Mouse (Mus musculus) right cerebral cortex, postnatal 14 days (tissue): ENCODE measurements at regions not wholly inside any gene's neighbourhood (a gene's known extent, or its start where the extent isn't known, plus 50 kb on each side); places are given as distances from the start of the nearest gene placed in this dataset.
"Not testable (repeated sequence)": the region's sequence is repeated elsewhere in the genome, so short reads cannot be mapped to it uniquely, and the experiment has no call there.

ENCODE experiments used
- DNase-seq: peaks from one replicate; pipeline ENCODE4 v3.0.0; 2022

DNA sequence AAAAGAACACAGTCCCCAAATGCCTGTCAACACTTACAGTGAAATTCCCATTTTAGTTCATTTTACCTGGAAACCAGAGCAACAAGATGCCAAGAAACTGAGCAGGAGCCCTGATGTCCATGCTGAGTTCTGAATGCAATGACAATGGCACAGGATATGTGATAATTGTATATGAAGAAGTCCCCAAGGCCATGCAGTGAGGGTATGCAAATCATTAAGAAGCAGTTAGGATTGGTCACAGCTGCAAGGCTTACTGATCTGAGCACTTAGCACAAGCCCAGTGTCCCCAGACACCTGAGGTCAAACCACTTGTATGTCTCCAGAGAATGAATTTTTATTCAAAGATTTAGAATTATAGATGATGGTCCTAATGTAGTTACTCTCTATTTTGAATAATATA lies 419.0 kb upstream of the Tacstd2 start:
- not testable (repeated sequence) for DNase-seq

DNA sequence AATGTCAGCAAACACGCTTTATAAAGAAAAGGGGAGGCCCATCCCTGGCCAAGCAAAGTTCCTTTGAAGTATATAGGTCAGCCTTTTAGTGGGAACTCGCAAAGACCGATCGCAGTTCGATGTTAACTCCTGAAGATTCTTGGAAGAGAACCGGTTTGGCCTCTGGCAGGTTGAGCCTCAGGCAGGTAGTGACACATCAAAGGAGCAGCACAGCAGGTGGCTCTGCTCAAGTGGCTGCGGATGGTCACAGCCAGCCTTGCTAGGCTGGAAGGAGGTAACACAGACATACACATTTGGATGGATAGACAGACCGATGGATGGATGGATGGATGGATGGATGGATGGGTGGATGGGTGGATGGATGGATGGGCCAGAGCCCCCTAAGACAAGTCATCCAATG lies 395.9 kb upstream of the Tacstd2 start:
- not testable (repeated sequence) for DNase-seq

DNA sequence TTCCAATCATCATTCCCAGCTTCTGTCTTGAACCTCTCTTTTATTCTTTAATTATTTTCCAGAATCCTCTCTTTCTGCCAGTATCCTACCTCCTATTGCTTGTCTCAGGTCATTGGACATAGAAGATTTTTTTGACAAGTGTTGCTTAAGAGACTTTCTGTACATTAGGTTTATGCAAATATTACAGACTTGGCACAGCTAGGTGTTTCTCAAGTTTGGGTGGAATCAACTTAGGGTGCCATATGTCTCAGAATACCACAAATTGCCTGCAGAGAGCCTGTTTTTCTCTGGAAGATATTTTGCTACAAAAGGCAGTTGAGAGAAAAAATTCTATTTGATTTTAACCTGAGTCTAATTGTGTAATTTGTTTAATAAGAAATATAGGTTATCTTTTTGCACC lies 386.9 kb upstream of the Tacstd2 start:
- DNase-seq, result no peak

DNA sequence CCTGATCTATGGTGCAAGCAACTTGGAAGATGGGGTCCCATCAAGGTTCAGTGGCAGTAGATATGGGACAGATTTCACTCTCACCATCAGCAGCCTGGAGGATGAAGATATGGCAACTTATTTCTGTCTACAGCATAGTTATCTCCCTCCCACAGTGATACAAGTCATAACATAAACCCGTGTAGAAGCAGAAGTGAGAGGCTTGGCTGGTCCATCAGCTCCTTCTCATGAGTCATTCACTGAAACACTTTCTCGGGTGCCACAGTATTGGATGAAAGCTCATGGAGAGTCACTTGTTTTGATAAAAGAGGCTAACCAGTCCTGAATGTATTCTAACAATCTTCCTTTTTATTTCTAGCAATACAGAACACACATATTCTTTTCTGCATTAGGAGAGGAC lies 378.3 kb upstream of the Tacstd2 start:
- DNase-seq, result no peak

DNA sequence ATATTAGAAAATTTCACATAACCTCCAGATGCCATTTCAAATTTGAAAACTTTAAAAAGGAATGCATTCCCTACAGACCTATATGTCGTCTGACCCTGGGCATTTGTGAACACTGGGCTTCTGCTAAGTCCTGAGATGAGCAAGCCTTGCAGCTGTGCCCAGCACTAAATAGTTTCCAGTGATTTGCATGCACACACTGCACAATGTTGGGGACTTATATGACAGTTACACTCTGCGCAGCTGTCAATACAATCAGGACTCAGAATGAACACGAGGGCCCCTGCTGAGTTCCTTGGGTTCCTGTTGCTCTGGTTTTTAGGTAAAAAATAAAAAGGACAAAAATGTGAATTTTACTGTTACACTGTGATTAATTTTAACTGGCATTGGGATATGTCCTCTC lies 377.7 kb upstream of the Tacstd2 start:
- DNase-seq, result no peak

DNA sequence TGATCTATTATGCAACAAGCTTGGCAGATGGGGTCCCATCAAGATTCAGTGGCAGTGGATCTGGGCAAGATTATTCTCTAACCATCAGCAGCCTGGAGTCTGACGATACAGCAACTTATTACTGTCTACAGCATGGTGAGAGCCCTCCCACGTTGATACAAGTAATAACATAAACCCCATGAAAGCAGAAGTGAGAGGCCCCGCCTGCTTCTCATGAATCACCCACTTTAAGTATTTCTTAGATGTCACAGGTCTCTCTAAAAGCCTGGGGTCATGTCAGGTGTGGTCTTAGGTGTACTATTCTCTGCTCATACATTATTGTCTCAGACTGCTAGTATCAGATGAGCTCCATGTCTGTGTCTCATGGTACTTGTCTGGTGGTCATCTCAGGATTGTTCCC lies 360.9 kb upstream of the Tacstd2 start:
- DNase-seq, result no peak

DNA sequence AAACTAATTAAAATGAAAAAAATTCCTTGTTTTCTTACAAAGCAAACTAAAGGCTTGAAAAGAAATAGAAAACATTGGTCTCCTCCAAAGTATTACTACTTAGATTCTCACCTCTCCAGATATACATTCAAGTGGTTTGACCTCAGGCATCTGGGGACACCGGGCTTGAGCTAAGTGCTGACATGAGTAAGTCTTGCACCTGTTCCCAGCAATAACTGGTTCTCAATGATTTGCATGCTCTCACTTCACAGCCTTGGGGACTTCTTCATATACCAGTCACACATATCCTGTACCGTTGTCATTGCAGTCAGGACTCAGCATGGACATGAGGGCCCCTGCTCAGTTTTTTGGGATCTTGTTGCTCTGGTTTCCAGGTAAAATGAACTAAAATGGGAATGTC lies 360.3 kb upstream of the Tacstd2 start:
- DNase-seq, result no peak

DNA sequence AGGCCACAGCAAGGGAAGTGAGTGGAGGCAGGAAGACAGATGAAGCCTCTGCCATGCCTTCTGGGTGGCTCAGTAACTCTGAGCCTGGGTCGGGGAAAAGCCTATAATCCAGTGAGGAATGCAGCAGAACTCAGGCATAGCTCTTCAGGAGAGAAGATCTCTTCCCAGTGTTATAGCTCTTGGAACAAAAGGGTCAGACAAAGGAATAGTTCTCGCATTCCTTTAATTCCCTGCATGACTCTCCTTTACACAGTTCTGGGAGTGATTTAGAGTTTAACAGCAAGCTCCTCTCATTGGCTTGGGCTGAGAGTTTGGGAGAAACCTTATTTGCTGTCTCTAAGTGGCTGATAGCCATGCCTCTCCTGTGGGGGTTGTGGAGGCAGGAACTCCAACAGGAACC lies 352.0 kb upstream of the Tacstd2 start:
- no peak for DNase-seq

DNA sequence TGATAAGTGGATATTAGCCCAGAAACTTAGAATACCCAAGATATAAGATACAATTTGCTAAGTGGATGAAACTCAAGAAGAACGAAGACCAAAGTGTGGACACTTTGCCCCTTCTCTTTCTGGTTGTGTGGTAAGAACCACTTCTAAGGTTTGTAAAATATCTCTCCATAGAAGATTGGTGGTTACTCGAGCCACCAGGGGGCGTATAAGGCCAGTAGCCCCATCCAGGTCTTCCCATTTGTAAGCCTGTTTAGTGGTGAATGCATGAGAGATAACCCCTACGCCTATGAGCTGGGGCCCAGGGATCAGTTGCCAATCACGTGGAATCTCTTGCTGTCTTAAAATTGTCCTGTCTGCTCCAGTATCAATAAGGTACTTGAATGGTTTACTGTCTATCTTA lies 349.3 kb upstream of the Tacstd2 start:
- DNase-seq, result no peak

DNA sequence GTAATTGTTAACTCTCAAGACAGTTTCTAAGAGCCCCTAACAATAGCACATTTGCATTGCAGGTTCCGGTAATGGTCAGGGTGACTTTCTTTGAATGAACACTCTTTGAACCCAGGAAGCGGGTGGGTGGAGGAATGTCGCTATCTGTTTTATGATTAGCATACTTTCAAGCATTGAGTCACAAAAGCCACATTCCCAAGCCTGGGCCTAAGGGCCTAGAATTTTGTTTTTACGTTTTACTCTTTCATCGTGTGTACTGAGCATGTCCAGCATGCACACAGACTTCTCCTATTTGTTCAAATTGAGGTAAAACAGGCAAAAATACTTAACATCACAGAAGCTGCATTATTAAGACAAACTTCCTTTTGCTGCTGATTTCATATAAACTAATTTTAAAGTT lies 345.9 kb upstream of the Tacstd2 start:
- not testable (repeated sequence) for DNase-seq

DNA sequence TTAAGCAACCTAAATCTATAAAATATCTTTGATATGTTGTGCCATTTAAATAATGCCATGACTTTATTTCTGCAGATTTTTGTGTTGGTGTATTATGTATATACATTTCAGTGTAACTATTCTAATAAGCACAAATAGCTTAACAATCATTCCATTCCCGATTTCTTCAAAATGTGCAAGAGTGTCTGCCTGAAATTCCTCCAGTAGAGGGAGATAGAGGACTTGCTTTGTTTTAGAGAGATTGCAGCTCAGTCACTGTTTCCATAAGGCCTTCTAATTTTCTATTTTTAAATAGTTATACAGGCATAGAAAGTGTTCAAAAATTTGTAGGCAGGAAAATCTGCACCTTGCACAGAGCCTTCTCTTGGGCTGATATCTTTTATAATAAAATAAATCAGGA lies 322.3 kb upstream of the Tacstd2 start:
- DNase-seq, result not testable (repeated sequence)

DNA sequence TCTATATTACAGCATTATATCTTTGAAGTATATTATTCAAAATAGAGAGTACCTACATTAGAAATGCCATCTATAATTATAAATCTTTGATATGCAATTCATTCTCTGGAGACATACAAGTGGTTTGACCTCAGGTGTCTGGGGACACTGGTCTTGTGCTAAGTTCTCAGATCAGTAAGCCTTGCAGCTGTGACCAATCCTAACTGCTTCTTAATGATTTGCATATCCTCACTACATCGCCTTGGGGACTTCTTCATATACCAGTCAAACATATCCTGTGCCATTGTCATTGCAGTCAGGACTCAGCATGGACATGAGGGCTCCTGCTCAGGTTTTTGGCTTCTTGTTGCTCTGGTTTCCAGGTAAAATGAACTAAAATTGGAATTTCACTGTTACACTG lies 303.9 kb upstream of the Tacstd2 start:
- not testable (repeated sequence) for DNase-seq

DNA sequence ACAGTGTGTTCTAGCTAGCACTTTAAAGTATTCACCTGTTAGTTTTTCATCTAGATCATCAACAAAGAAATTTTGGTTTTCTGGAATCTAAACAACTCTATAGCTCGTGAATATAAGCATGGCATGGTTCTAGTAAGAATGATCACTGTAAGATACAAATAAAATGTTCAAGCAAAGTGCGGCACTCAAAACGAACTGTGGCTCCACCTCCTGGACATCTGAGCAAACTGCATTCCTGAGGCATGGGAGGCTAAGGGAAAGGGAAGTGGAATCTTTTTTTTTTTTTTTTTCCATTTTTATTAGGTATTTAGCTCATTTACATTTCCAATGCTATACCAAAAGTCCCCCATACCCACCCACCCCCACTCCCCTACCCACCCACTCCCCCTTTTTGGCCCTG lies 276.9 kb upstream of the Tacstd2 start:
- DNase-seq, result peak; percentile 19

DNA sequence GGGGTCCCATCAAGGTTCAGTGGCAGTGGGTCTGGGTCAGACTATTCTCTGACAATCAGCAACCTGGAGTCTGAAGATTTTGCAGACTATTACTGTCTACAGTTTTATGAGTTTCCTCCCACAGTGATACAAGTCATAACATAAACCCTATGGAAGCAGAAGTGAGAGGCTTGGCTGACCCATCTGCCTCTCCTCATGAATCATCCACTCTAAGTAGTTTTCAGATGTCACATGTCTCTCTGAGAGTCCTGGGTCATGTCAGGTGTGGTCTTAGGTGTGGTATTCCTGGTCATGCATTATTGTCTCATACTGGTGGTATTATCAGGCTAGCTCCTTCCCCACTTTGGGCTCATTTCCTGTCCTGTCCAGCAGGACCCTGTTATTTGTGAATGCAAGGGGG lies 255.8 kb upstream of the Tacstd2 start:
- DNase-seq, result no peak

DNA sequence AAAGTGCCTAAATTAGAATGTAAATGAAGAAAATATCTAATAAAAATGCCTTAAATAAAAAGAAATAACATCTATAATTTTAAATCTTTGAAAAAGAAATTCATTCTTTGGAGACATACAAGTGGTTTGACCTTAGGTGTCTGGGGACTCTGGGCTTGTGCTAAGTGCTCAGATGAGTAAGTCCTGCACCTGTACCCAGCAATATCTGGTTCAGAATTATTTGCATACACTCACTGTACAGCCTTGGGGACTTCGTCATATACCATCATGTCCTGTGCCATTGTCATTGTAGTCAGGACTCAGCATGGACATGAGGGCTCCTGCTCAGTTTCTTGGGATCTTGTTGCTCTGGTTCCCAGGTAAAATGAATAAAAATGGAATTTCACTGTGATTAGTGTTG lies 255.1 kb upstream of the Tacstd2 start:
- DNase-seq, result no peak

DNA sequence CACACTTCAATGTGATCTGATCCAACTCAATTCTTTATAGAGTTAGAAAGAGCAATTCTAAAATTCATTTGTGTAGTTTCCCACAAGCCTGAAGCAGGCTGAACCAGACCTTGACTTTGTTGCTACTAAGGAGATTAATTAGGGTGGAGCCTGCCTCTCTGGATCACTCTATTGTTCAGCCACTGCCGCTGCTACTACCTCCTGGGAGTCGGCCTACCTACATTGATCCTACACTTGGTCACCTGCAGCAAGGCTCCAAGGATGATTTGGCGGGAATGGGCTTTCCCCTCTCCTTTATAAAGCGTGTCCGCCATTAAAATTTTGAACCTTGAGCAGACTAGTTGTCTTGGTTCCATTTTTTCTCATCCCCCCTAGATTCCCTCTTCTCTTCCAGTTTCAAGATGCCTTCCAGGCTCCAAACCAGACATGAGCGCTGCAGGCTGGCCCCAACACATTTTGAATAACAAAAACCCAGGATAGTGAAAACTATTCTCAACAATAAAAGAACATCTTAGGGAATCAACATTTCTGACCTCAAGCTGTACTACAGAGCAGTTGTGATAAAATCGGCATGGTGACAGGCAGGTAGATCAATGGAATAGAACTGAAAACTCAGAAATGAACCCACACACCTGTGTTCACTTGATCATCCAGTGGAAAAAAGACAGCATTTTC lies 251.6 kb upstream of the Tacstd2 start:
- DNase-seq, result no peak

DNA sequence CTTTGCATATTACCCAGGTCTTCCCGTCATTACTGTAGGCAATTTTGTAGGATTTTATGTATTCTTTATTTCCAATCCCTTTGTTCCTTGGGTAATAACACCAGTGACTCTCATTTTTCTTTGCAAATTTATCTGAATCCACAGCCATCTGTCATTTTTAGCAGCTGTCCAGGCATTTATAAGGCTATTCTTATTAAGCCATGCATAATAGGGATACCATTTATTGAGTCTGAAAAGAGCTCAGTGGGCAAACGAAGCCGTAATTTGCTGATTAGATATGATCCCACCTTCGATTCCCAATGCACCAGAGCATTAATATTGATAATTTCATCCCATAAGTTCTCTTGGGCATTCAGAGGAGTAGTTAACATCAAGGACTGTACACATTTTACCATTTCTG lies 243.3 kb upstream of the Tacstd2 start:
- DNase-seq, result no peak

DNA sequence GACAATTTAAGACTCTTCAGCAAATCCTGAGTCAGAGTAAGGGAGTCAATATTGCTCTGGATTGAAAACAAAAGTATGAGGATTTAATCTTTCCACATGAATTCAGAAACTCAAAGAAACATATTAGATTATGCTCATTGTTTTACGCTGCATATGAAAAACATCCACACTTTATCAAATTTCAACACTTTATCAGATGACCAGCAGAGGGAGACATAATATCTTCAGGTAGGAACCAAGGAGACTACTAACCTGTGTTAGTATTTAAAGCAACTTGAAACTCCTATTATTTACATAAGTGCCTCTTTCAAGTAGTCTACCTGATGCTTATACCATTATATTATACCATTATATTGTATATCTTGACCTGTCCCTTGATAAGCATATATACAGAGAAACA lies 218.5 kb upstream of the Tacstd2 start:
- DNase-seq, result not testable (repeated sequence)

DNA sequence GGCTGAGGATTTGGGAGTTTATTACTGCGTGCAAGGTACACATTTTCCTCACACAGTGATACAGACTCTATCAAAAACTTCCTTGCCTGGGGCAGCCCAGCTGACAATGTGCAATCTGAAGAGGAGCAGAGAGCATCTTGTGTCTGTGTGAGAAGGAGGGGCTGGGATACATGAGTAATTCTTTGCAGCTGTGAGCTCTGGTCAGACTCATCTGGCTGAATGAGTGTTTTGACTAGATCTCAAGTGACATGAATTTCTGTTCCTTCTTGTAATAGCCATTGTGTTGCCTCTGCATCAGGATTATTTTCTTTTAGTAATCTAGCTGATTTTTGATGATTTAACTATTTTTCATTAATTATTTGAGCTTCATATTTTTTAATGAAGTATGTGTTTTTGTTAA lies 190.0 kb upstream of the Tacstd2 start:
- DNase-seq, result no peak

DNA sequence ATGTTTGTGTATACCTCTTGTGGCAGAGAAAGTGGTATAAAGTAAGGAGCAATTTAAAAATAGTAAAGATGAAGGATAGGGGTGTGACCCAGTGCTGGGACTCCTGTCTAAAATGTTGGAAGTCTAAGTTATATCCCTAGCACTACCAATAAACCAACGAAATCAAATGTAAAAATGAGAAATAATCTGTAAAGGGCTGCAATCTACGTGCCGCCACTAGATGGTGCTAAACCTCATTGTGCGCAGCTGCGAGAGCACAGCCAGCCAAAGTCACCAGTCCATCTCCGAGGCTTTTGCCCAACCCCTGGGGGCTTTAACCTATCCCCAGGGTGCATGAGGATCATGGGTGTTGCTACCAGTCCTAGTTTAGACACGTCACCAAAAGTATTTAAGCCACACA lies 163.4 kb upstream of the Tacstd2 start:
- peak; percentile 17 for DNase-seq

DNA sequence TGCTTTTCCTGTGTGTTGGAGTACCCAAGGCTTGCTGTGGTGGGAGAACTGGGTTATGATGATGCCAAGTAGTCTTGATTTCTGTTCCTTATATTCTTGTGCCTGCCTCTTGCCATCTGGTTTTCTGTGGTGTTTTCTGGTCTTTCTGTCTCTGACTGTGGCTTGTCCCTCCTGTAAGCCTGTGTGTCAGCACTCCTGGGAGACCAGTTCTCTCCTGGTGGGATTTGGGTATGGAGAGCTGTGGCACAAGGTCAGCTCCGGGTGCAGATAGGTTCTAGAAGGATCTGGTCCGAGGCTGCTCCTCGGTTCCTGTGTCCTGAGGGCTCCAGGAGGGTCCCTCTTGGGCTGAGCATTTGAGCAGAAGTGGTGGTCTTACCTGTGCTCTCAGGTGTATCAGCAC lies 155.4 kb upstream of the Tacstd2 start:
- not testable (repeated sequence) for DNase-seq

DNA sequence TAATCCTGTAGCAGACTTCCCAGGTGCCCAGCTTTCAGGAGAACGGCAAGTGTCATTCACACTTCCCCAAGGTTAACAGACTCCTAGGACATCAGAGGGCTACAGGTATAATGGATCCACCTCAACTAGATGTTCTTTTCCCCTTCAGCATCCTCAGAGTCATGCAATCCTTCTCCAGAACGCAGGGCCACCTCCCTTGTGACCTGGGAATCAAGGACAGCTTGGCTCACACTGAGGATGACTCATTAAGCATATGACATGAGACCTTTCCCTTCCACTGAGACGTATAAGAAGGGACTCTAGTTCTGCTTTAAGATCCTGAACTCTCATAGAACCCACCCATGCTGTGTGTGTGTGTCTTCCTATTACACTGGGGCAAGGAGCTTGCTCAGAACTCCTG lies 147.5 kb upstream of the Tacstd2 start:
- not testable (repeated sequence) for DNase-seq

DNA sequence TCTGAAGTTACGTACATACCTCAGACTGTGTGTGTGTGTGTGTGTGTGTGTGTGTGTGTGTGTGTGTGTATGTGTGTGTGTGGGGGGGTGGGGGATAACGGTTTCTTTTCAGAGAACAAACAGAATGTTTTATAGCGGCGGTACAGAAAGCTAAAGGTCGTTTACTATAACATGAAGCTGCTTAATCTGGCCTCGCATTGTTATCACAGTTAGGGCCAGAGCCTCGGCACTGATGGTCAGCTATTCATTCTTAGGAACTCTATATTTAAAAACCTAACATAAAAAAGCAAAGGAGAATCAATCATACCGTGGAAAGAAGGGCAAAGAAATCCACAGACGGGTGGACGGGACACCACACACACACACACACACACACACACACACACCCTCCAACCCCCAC lies 146.0 kb upstream of the Tacstd2 start:
- DNase-seq, result not testable (repeated sequence)

DNA sequence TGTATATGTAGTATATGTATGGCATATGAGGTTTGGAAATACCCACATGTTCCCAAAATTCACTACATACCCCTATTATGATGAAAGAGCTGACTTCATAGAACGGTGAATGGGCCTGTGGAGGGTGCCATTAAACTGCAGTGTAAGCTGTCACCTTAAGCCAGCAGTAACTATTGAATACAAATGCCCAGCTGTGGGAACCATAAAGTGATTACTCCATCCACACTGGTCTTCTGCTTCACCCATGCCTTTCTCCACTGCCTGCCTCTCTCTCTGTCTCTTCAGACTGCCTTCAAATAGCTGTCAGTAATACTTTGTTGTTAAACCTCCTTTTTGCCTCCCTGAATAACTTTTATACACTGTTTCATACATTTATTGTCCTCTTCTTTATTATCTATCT lies 143.5 kb upstream of the Tacstd2 start:
- not testable (repeated sequence) for DNase-seq

DNA sequence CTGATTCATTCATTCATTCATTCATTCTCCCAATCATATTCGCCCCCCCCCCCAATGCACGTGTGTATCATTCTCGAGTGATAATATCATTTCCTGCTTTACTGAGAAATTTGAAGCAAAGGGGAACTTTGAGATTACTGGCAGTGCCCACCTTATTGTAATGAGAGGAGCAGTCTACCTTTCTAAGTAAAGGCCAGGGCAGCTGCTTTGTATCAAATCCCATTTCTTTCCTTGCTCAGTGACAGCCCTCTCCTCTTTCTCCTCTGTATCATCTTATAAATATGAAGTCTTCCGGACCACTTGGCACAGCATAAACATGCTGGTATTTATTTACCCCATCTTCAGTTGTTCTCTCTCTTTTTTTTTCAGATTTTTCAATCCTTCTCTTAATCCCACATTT lies 139.1 kb upstream of the Tacstd2 start:
- not testable (repeated sequence) for DNase-seq

DNA sequence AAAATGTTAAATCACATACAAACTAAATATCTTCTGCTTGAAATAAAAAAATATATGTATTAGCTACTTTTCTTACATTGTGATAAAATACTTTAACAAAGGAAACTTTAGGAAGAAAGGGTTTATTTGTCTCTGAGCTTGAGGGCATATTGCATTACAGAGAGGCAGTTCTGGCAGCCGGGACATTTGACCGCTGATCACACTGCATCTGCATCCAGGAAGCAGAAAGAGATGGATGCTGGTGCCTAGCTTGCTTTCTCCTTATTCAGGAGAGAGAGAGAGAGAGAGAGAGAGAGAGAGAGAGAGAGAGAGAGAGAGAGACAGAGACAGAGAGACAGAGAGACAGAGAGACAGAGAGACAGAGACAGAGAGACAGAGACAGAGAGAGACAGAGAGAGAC lies 137.7 kb upstream of the Tacstd2 start:
- DNase-seq, result not testable (repeated sequence)
